Mouse (Mus musculus) neural tube, embryonic 15.5 days (tissue): ENCODE data around the gene Scel. TPM values are rescaled to one million over a fixed set of nuclear protein-coding genes. Genes with fewer than 3 reads are reported as not detected.

Source experiments
- microRNA-seq: library from miRNA; unstranded; fragments of <30 nt; microRNA quantifications from one replicate; pipeline ENCODE4, GENCODE M21; 2017
- polyA plus RNA-seq: library from polyadenylated mRNA; unstranded; fragments of >200 nt; fragmentation: Nextera tagmentation; extraction: Ambion mirVana; gene quantifications from 2 replicates; pipeline ENCODE4 v1.2.1, GENCODE M21; 2015

Gene Scel
- polyA plus RNA-seq, 1 experiment from 2014 or later = 0.14 TPM

Small RNA genes lying within 50 kb of the gene (microRNA-seq; reads per million reads assigned to microRNA genes)
- gene Gm22877 = not detected

Other genes with a start within 250 kb of the Scel start
- 51.0 and 57.9 TPM in 2 replicates for gene Mycbp2, start 166.5 kb upstream of the Scel start, polyA plus RNA-seq
- gene Slain1, start 136.9 kb downstream of the Scel start, polyA plus RNA-seq = 12.4 and 15.4 TPM in 2 replicates